Mouse (Mus musculus): ENCODE measurements around the gene Chgb. TPM values are rescaled to one million over a fixed set of nuclear protein-coding genes. Genes with fewer than 3 reads are reported as not detected.

Gene Chgb
- polyA plus RNA-seq (2016; fragmentation: Nextera tagmentation; extraction: Ambion mirVana), result 0.05 and 0.34 TPM in 2 replicates

DNA sequence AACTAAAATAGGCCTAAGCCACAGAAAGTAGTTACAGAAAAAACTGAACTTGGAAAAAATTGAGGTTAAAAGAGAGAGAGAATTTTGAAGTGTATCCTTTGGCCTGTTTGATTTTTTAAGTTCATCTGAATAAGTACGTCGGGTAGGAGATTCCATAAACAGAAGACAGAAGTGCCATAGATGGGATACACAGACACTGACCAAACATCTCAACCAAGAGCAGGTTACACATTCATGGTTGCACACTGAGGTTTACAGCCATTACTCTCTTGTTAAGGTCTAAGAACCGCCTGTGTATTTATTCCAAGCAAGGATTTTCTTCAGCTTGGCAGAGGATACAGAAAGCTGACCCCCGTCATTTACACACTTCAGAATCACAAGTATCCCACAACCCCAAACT lies at the start of gene Chgb:
Gene Chgb, plus strand, starts transcription at position 301 of the 400 bp plus-strand sequence.
- Histone ChIP-seq H3K4me3 (peak within 1 kb of the TSS; percentile 62), H3K27ac (0 out of 2 replicates have a peak within 1 kb of the TSS, but pooled peaks have one; percentile 0), H3K9me3 (no peaks in the 10 kb centered on the region), H3K4me1 (peaks cover 4% of the 10 kb centered on the region), H3K36me3 (no peaks in the 10 kb centered on the region), H3K27me3 (ENCODE audit: insufficient read depth, poor library complexity, severe bottlenecking) (peaks cover 11% of the 10 kb centered on the region; the same call in 1 of the 2 replicates)
- DNase-seq (ENCODE audit: low spot score), result no peak
- WGBS, result 13% methylated on average over 4 of the region's 4 CpGs

DNA sequence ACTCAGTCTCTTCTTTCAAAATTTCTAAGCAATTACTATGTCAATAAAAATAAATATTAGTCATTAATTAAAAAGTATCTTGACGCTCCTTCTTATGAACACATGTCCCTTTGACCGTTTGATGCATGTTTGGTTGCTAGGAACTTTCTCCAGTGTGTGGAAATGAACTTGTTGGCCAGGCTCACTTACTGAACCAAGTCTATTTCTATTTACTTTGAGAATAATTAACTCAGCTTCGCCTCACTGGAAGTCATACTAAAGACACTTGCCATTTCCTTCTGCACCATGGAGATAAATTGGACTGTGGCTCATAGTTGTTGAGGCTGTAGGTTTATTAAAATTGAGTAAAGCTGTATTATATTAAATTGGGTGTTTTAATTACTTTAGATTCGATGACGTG lies 48.1 kb upstream of the Chgb start:
- WGBS, result 91% methylated on average over 5 of the region's 5 CpGs

DNA sequence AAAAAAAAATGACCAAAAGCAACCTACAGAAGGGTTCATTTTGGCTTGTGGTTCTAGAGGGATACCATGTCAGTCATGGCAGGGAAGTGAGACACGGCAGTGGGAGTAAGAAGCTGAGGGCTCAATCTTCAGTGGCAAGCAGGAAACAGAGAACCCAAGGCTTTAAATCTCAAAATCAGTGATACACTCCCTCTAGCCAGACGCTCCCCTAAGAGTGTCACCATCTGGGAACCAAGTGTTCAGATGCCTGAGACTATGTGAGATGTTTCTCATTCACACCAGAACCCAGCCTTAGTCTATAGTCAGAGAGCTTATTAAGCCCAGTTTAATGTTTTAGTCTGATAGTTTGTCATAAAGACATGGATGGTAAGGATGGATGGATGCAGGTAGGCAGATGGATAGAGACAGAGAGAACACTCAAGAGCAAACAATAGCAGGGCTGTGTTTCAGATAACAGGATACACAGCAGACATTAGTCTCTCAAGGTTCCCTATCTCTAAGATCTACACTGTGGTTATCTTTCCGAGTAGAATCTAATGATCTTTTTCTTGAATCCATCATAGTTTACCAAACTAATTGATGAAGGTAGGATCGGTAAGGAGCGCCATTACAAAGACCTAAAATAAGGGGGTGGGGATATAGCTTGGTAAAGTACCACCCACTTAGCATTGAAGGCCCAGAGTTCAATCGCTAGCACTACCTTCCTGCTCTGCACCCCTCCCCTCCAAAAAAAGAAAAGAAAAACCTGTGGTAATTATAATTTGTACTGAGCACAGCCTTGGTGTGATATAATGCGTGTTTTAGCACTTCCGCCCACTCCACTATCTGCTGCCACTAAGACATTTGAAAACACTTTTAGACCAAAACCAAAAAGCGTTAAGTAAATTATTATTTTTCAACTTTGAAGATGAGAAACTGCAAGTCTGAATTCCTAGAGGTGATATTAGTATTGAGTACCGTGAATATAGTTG lies 47.2 kb upstream of the Chgb start:
- H3K9me3 ChIP-seq, result no peaks in the 10 kb centered on the region
- no peaks in the 10 kb centered on the region for H3K4me1 ChIP-seq
- DNase-seq (ENCODE audit: low spot score), result no peak
- H3K27me3 ChIP-seq (ENCODE audit: insufficient read depth, poor library complexity, severe bottlenecking), result no peaks in the 10 kb centered on the region
- H3K4me3 ChIP-seq, result no peak overlapping the region
- 0 out of 2 replicates have a peak, but pooled peaks cover 2% of the 10 kb centered on the region for H3K36me3 ChIP-seq
- H3K27ac ChIP-seq, result no peak overlapping the region
- WGBS, result 86% methylated on average over 10 of the region's 10 CpGs

More for the DNA sequence above, 48.1 kb upstream of the Chgb start:
- no peak for DNase-seq (ENCODE audit: low spot score)
- no peak overlapping the region for H3K27ac ChIP-seq
- H3K9me3 ChIP-seq, result no peaks in the 10 kb centered on the region
- no peaks in the 10 kb centered on the region for H3K4me1 ChIP-seq
- no peak overlapping the region for H3K4me3 ChIP-seq
- H3K27me3 ChIP-seq (ENCODE audit: insufficient read depth, poor library complexity, severe bottlenecking), result no peaks in the 10 kb centered on the region
- 0 out of 2 replicates have a peak, but pooled peaks cover 2% of the 10 kb centered on the region for H3K36me3 ChIP-seq

DNA sequence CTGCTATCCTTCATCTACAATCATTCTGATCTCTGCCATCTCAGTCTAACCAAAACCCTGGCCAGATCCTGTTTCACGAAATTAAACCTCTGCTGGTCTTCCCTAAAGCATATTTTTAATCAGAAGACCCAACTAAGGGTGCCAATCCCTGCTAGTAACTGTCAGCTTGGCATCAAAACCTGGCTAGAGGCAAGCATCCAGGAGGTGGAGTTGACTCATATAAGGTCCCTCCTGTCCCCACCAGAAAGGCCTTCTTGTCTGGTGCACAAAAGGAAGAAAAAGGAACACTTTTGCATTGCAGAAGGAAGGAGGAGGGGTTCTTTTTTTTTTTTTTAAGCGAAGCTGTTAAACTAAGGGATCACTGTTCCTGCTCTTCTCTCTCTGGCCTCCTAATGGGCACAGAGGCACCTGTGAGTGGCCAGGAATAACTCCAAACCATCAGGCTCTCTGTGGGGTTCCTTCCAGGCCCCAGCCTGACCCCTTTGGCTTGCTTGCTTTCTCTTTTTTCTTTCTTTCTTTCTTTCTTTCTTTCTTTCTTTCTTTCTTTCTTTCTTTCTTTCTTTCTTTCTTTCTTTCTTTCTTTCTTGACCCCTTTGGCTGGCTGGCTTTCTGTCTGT lies 42.2 kb upstream of the Chgb start:
- WGBS, result 53% methylated on average over 2 of the region's 2 CpGs
- Histone ChIP-seq H3K36me3 (0 out of 2 replicates have a peak, but pooled peaks cover 2% of the 10 kb centered on the region), H3K9me3 (no peaks in the 10 kb centered on the region), H3K4me3 (no peak overlapping the region), H3K27ac (no peak overlapping the region), H3K4me1 (peaks cover 5% of the 10 kb centered on the region), H3K27me3 (ENCODE audit: insufficient read depth, poor library complexity, severe bottlenecking) (no peaks in the 10 kb centered on the region)
- DNase-seq (ENCODE audit: low spot score), result no peak

DNA sequence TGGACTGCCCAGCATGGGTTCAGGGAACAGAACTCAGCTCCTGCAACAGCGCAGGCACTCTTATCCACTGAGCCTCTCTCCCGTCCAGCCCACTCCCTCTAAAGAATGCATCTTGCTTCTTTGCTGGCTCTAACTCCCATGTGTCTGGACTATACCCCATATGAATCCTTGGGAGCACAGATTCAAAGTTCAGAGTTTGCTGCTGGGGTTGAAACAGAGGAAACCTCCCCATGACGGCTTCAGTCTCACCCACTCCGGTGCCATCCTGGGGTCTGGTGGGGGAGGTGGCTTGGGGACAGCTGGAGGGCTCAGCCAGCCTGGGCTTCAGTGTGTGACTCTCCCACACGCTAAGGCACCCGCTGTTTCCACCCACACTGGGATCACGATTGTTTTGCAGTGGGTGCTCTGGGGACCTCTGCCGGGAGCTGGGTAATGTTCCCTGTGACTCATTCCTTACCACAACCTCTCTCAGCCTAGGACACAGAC lies 39.2 kb upstream of the Chgb start:
- no peaks in the 10 kb centered on the region for H3K9me3 ChIP-seq
- H3K27ac ChIP-seq, result no peak overlapping the region
- peaks cover 5% of the 10 kb centered on the region for H3K4me1 ChIP-seq
- DNase-seq (ENCODE audit: low spot score), result no peak
- H3K36me3 ChIP-seq, result no peaks in the 10 kb centered on the region
- 67% methylated on average over 8 of the region's 8 CpGs for WGBS
- no peaks in the 10 kb centered on the region for H3K27me3 ChIP-seq (ENCODE audit: insufficient read depth, poor library complexity, severe bottlenecking)
- no peak overlapping the region for H3K4me3 ChIP-seq

DNA sequence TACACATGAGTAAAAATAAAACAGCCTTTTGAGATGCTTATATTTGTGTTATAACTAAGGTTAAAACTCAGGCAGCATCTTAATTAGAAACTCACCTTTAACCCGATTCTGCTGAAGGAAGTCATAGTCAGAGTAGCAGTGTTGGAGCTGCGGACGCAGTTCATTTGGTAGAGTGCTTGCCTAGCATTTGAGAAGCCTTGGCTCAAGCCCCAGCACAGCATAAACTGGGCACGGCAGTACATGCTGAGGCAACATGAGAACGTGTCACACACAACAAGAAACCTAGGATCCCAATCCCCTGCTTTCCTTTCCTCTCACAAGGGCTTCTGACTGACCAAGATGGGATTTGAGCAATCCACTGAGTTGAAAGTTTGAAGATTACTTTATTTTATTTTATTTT lies 36.2 kb upstream of the Chgb start:
- Histone ChIP-seq H3K36me3 (no peaks in the 10 kb centered on the region), H3K27ac (no peak overlapping the region), H3K4me1 (peaks cover 5% of the 10 kb centered on the region), H3K27me3 (ENCODE audit: insufficient read depth, poor library complexity, severe bottlenecking) (no peaks in the 10 kb centered on the region), H3K9me3 (no peaks in the 10 kb centered on the region), H3K4me3 (no peak overlapping the region)
- WGBS, result 92% methylated on average over 5 of the region's 5 CpGs
- DNase-seq (ENCODE audit: low spot score), result no peak

DNA sequence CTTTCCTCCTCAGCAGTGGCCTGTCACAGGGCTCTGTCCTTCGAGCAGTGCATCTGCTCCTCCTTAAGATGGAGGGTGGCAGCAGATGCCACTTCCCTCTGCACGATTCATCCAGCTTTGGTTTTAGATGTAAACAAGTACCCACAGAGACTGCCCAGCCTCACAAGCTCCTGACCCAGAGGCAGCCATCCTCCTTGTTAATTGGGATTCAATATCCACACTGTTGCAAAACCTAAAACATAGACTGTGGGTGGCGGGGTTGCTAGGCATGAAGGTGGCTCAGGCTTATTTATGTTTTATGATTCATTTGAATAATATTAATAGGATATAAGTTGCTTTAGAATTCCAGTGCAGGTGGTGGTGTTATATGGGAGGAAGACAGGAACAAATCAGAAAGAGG lies 35.0 kb upstream of the Chgb start:
- DNase-seq (ENCODE audit: low spot score), result no peak
- Histone ChIP-seq H3K27ac (no peak overlapping the region), H3K4me3 (no peak overlapping the region), H3K36me3 (0 out of 2 replicates have a peak, but pooled peaks cover 6% of the 10 kb centered on the region), H3K9me3 (no peaks in the 10 kb centered on the region), H3K4me1 (peaks cover 5% of the 10 kb centered on the region), H3K27me3 (ENCODE audit: insufficient read depth, poor library complexity, severe bottlenecking) (no peaks in the 10 kb centered on the region)
- WGBS, result 81% methylated on average over 3 of the region's 3 CpGs

DNA sequence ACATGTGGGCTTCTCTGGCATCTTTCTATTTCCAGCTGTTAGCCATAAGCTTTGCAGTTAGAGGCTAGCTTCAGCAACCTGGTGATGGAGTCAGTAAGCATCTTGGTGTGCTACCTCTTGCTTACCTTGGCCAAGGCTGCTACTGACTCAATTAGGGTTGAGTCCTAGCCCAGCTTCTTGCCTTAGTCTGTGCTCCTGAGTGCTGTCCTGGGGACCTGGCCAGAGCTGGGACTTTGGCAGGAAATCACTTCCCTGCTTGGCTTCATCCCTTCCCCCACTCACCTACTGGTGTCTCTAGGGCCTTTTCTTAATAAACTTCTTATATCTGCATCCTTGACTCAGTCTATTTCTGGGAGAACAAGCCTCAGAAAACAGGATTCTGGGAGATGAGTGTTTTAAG lies 30.4 kb upstream of the Chgb start:
- H3K27ac ChIP-seq, result no peak overlapping the region
- 0 out of 2 replicates have a peak, but pooled peaks cover 6% of the 10 kb centered on the region for H3K36me3 ChIP-seq
- no peaks in the 10 kb centered on the region for H3K9me3 ChIP-seq
- no peak overlapping the region for H3K4me3 ChIP-seq
- DNase-seq (ENCODE audit: low spot score), result no peak
- H3K4me1 ChIP-seq, result no peaks in the 10 kb centered on the region
- H3K27me3 ChIP-seq (ENCODE audit: insufficient read depth, poor library complexity, severe bottlenecking), result no peaks in the 10 kb centered on the region

DNA sequence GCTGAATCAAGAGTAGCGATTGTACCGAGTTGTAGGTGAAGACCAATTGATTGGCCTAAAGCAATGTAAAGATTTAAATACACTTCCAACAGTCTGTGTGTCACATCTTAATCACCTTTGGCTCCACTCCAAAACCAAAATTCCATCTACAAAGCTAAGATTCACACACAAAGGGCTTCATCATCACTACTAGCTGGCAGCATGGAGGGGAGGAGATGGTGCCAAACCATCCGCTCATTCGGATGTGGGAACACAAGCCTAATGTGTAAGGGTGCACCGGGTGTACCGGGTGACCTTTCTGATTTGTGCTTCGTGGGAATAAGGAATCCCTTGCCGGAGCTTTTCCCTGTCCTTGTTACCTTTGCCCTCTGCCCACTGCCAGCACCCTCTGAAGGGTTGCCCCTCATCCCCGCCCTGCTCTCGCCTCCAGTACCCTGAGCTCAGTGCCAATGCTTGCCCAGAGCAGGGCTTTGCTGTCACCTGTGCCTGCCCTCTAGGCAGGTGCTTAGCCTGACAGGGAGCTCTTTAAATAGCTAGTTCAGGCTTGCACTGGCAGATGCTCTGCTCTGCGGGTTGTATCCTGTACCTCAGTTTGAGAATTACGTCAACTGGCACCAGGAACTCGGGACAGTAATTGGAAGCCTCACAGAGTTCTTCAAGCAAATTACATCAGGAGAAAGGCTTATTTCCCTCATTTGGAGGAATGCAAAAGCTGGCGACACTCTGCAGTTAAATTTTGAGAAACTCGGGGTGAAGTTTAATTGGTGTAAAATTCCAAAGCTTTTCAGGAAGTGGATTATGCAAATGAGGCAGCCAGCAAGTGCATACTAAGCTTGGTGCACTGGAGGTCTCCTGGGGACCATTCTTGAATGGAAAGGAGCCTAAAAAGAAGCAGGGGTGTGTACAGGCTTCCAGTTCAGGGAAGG lies 29.7 kb upstream of the Chgb start:
- DNase-seq (ENCODE audit: low spot score), result no peak
- H3K27ac ChIP-seq, result no peak overlapping the region
- H3K27me3 ChIP-seq (ENCODE audit: insufficient read depth, poor library complexity, severe bottlenecking), result no peaks in the 10 kb centered on the region
- H3K9me3 ChIP-seq, result no peaks in the 10 kb centered on the region
- no peak overlapping the region for H3K4me3 ChIP-seq
- no peaks in the 10 kb centered on the region for H3K4me1 ChIP-seq
- H3K36me3 ChIP-seq, result 0 out of 2 replicates have a peak, but pooled peaks cover 6% of the 10 kb centered on the region
- 71% methylated on average over 15 of the region's 15 CpGs for WGBS

DNA sequence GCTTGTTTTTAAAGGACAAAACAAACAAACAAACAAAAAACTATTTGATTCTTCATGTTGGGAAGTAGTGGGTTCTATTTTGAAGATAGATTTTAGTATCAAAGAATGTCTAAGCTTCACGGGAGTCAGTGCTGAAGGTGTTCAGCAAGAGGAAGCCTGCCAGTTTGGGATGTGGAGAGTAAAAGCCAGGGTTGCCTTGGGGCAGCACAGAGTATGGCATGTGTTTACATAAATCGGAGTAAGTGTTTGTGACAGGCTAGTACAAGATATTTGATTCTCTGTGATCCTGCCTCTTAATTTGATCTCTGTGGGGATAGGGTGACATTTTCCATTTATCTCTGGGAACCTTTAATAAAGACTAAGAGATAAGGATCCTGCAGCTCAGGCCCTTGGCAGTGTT lies 28.7 kb upstream of the Chgb start:
- H3K4me1 ChIP-seq, result no peaks in the 10 kb centered on the region
- H3K4me3 ChIP-seq, result no peak overlapping the region
- DNase-seq (ENCODE audit: low spot score), result no peak
- 0 out of 2 replicates have a peak, but pooled peaks cover 6% of the 10 kb centered on the region for H3K36me3 ChIP-seq
- H3K27ac ChIP-seq, result no peak overlapping the region
- H3K9me3 ChIP-seq, result no peaks in the 10 kb centered on the region
- 63% methylated on average over 2 of the region's 2 CpGs for WGBS
- no peaks in the 10 kb centered on the region for H3K27me3 ChIP-seq (ENCODE audit: insufficient read depth, poor library complexity, severe bottlenecking)

DNA sequence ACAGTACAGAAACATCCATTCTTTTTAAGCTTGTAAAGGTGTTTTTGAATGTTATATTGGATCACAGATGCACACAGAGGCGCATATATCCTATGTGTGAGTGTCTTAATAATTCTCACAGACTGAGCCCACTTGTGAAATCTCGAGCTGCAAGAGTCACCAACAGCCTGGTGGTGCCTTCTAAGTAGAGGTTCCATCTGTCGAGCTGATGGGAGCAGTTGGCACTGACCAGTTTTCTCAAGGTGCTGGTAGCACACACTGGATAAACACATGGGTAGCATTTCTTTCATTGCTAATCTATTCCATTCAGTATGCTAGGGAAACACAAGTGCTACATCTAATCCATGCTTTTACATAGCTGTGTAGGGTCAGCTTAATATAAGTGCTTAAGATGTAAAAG lies 27.9 kb upstream of the Chgb start:
- no peak overlapping the region for H3K4me3 ChIP-seq
- no peaks in the 10 kb centered on the region for H3K27me3 ChIP-seq (ENCODE audit: insufficient read depth, poor library complexity, severe bottlenecking)
- H3K9me3 ChIP-seq, result no peaks in the 10 kb centered on the region
- H3K36me3 ChIP-seq, result 0 out of 2 replicates have a peak, but pooled peaks cover 6% of the 10 kb centered on the region
- no peak overlapping the region for H3K27ac ChIP-seq
- no peak for DNase-seq (ENCODE audit: low spot score)
- no peaks in the 10 kb centered on the region for H3K4me1 ChIP-seq
- WGBS, result 77% methylated on average over 3 of the region's 3 CpGs

DNA sequence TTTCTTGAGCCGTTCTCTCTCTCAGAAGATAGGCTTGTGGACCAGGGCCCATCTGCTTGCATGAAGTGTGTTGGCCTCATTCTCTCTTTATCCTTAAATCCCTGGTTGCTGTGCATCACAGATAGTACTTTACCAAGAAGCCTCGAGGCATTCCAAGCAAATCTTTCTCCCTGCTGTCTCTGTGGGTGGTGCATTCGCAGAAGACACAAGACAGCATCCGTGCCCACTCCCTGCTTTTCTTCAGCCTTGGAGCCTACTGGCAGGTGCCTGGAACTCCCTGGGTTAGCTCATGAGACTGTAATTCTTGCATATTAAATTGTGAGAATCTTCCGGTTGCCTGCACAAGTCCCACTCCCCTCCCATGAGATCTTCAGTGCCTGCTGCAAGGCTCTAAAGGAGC lies 23.2 kb upstream of the Chgb start:
- 67% methylated on average over 5 of the region's 5 CpGs for WGBS
- Histone ChIP-seq H3K4me1 (no peaks in the 10 kb centered on the region), H3K9me3 (no peaks in the 10 kb centered on the region), H3K27ac (no peak overlapping the region), H3K4me3 (no peak overlapping the region), H3K36me3 (no peaks in the 10 kb centered on the region), H3K27me3 (ENCODE audit: insufficient read depth, poor library complexity, severe bottlenecking) (no peaks in the 10 kb centered on the region)
- DNase-seq (ENCODE audit: low spot score), result no peak

All from heart, embryonic 10.5 days (tissue).